Mouse (Mus musculus): ENCODE data around the gene Ppcdc. TPM values are rescaled to one million over a fixed set of nuclear protein-coding genes. Genes with fewer than 3 reads are reported as not detected.

Gene Ppcdc
- polyA plus RNA-seq, 1 experiment from 2014 or later: 25.0 TPM

DNA sequence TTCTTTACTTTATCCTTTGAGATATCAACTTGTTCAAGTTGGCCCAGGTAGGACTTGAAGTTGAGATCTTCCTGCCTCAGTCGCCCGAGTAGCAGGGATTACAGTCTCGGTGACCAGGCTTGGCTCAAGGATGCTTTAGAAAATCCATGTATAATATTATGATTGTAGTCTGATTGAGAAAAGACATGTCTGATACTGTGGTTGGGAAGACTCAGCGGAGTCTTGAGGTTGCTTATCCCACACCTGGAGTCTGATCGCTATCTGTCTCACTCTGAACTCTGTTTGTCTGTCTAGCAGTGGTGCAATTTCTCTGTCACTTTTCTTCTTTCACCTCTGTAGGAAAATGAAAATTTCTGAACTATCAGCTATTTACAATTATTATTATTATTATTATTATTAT, 99.6 kb downstream of the Ppcdc start:
- Histone ChIP-seq H3K27me3 (replicated peaks) (no peaks in the 10 kb centered on the region), H3K4me2 (replicated peaks) (no peak overlapping the region), H3K9ac (no peak overlapping the region), H3K4me3 (replicated peaks) (no peak overlapping the region), H3K36me3 (no peaks in the 10 kb centered on the region), H3K27ac (no peak overlapping the region), H3K4me1 (replicated peaks) (peaks cover 16% of the 10 kb centered on the region), H3K9me3 (no peaks in the 10 kb centered on the region)
- WGBS: 96% methylated on average over 5 of the region's 5 CpGs
- ATAC-seq: no peak

DNA sequence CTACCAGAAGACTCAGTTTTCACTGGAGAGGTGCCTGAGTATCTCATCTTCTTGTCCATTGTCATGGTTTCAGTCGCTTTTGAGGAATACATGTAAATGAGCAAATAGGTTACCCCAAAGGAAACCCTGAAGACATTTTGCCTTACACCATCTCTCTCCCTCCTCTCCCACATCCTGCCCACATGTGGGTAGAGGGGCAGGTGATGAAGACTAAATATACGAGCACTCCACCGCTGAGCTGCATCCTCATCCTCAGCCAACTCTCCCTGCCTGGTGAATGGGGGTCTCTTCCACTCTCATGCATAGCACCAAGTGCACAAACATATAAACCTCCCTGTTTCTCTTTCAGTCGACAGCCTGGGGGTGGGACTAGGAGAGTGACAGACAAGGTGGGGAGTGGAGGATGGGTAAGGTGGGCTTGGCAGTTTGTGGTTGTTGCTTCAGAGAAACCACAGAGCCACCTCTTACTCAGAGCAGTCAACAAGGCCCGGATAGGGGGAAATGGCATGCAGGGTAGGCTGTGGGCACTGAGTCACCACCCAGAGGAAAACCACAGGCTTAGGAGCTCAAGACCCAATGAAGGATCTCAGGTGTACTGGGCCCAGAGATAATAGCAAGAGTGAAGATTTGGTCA, 100.2 kb downstream of the Ppcdc start:
- no peaks in the 10 kb centered on the region for H3K36me3 ChIP-seq
- H3K4me2 ChIP-seq (replicated peaks): no peak overlapping the region
- ATAC-seq: no peak
- no peaks in the 10 kb centered on the region for H3K27me3 ChIP-seq (replicated peaks)
- no peaks in the 10 kb centered on the region for H3K9me3 ChIP-seq
- 71% methylated on average over 5 of the region's 5 CpGs for WGBS
- H3K9ac ChIP-seq: no peak overlapping the region
- H3K27ac ChIP-seq: no peak overlapping the region
- H3K4me3 ChIP-seq (replicated peaks): no peak overlapping the region
- H3K4me1 ChIP-seq (replicated peaks): peaks cover 16% of the 10 kb centered on the region

DNA sequence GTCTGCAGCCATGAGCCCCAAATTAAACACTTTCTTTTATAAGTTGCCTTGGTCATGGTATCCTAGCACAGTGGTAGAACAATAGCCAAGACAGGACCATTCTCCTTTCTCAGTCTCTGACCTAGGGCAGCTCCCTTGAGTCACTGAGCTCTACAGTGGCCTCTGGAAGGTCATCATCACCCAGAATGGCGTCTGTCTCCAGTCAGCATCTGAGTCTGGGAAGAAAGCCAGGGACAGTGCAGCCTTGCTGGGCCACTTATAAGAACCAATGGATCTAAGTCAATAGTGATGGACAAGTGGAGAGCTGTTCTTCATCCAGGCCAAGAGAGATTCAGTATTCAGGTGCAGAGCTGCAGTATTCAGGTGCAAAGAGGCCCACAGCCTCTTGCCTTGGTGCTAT, 101.2 kb downstream of the Ppcdc start:
- Histone ChIP-seq H3K9me3 (no peaks in the 10 kb centered on the region), H3K36me3 (no peaks in the 10 kb centered on the region), H3K27me3 (replicated peaks) (no peaks in the 10 kb centered on the region), H3K27ac (no peak overlapping the region), H3K4me2 (replicated peaks) (no peak overlapping the region), H3K9ac (no peak overlapping the region), H3K4me3 (replicated peaks) (no peak overlapping the region), H3K4me1 (replicated peaks) (peaks cover 16% of the 10 kb centered on the region)
- ATAC-seq: no peak
- WGBS: 88% methylated on average over 1 of the region's 1 CpGs

Other genes with a start within 250 kb of the Ppcdc start
- gene Trcg1, start 203.6 kb downstream of the Ppcdc start, polyA plus RNA-seq (2015; fragmentation: Nextera tagmentation; extraction: Ambion mirVana): not detected in 2 replicates
- gene 1700017B05Rik, start 177.5 kb downstream of the Ppcdc start, polyA plus RNA-seq (2015; fragmentation: Nextera tagmentation; extraction: Ambion mirVana): 27.7 and 29.6 TPM in 2 replicates
- gene Scamp5, start 27.9 kb upstream of the Ppcdc start, polyA plus RNA-seq (2015; fragmentation: Nextera tagmentation; extraction: Ambion mirVana): 14.1 and 16.4 TPM in 2 replicates
- 7.0 and 8.1 TPM in 2 replicates for gene Rpp25, start 63.9 kb upstream of the Ppcdc start, polyA plus RNA-seq (2015; fragmentation: Nextera tagmentation; extraction: Ambion mirVana)
- gene Cox5a, start 81.2 kb upstream of the Ppcdc start, polyA plus RNA-seq (2015; fragmentation: Nextera tagmentation; extraction: Ambion mirVana): 844 and 895 TPM in 2 replicates
- gene Fam219b, start 97.4 kb upstream of the Ppcdc start, polyA plus RNA-seq (2015; fragmentation: Nextera tagmentation; extraction: Ambion mirVana): 17.2 and 18.2 TPM in 2 replicates
- 50.2 and 55.8 TPM in 2 replicates for gene Mpi, start 112.6 kb upstream of the Ppcdc start, polyA plus RNA-seq (2015; fragmentation: Nextera tagmentation; extraction: Ambion mirVana)
- 83.9 and 84.5 TPM in 2 replicates for gene Scamp2, start 120.8 kb upstream of the Ppcdc start, polyA plus RNA-seq (2015; fragmentation: Nextera tagmentation; extraction: Ambion mirVana)
- gene Ulk3, start 149.3 kb upstream of the Ppcdc start, polyA plus RNA-seq (2015; fragmentation: Nextera tagmentation; extraction: Ambion mirVana): 16.3 and 20.4 TPM in 2 replicates
- gene Cplx3, start 166.2 kb upstream of the Ppcdc start, polyA plus RNA-seq (2015; fragmentation: Nextera tagmentation; extraction: Ambion mirVana): not detected in 2 replicates
- not detected in 2 replicates for gene Lman1l, start 180.7 kb upstream of the Ppcdc start, polyA plus RNA-seq (2015; fragmentation: Nextera tagmentation; extraction: Ambion mirVana)
- 29.0 and 31.4 TPM in 2 replicates for gene Csk, start 213.5 kb upstream of the Ppcdc start, polyA plus RNA-seq (2015; fragmentation: Nextera tagmentation; extraction: Ambion mirVana)
- not detected in 2 replicates for gene Cyp1a2, start 243.6 kb upstream of the Ppcdc start, polyA plus RNA-seq (2015; fragmentation: Nextera tagmentation; extraction: Ambion mirVana)
- not detected in 2 replicates for gene Cyp1a1, start 247.8 kb upstream of the Ppcdc start, polyA plus RNA-seq (2015; fragmentation: Nextera tagmentation; extraction: Ambion mirVana)